Mouse (Mus musculus): Measurements from ENCODE around the gene Tut7. TPM values are rescaled to one million over a fixed set of nuclear protein-coding genes. Genes with fewer than 3 reads are reported as not detected.
"Not testable (repeated sequence)": the region's sequence is repeated elsewhere in the genome, so short reads cannot be mapped to it uniquely, and the experiment has no call there.

Tut7 gene
- total and polyA plus RNA-seq, 2 experiments from 2014 or later = 27.9 to 35.5 TPM

DNA sequence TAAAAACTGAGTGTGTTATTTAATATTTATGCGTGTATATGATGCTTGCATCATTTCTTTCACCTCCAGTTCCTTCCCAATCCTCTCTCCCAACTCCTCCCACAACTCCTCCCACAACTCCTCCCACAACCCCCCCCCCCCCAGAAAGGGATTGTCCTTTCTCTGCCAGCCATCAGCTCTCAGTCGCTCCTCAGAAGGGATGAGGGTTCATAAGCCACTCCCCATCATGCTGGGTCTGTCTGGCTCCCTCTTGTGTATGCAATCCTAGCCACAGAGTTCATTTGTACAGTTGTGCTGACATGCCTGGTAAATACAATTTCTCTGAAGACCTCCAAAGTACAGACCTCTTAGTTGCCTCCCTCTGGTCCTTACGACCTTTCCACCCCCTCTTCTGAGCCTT is 87.8 kb downstream of the Tut7 start:
- TF ChIP-seq CTCF (IDR thresholded peaks at IDR 0.05; ENCODE audit: low read depth) = peak; percentile 40
- ATAC-seq (peak; percentile 77), DNase-seq (ENCODE audit: low spot score) (peak; percentile 49)

GRCm38 (mm10) chr13:59734347-59734746 is 88.6 kb downstream of the Tut7 start:
- H3K9ac ChIP-seq (replicated peaks; ENCODE audit: low read length); H3K9me3 ChIP-seq (ENCODE audit: low read length); ATAC-seq; H3K4me3 ChIP-seq (ENCODE audit: low read length); H3K4me2 ChIP-seq (ENCODE audit: low read depth, low read length); H3K27ac ChIP-seq; H3K36me3 ChIP-seq (ENCODE audit: insufficient read depth, low read length); H3K27me3 ChIP-seq (ENCODE audit: insufficient read depth, low read length); H3K4me1 ChIP-seq (ENCODE audit: insufficient read depth, low read length); DNase-seq (ENCODE audit: low spot score): not testable (repeated sequence)
- 47% methylated on average over 6 of the region's 6 CpGs for WGBS

More for the DNA sequence above, 87.8 kb downstream of the Tut7 start:
- no peak overlapping the region for H3K9ac ChIP-seq (replicated peaks; ENCODE audit: low read length)
- no peak overlapping the region for H3K4me2 ChIP-seq (ENCODE audit: low read depth, low read length)
- no peaks in the 10 kb centered on the region for H3K36me3 ChIP-seq (ENCODE audit: insufficient read depth, low read length)
- H3K4me3 ChIP-seq (ENCODE audit: low read length) = no peak overlapping the region
- WGBS = 32% methylated on average over 3 of the region's 3 CpGs
- no peak overlapping the region for H3K27ac ChIP-seq
- H3K9me3 ChIP-seq (ENCODE audit: low read length) = no peaks in the 10 kb centered on the region
- no peaks in the 10 kb centered on the region for H3K27me3 ChIP-seq (ENCODE audit: insufficient read depth, low read length)
- H3K4me1 ChIP-seq (ENCODE audit: insufficient read depth, low read length) = no peaks in the 10 kb centered on the region

DNA sequence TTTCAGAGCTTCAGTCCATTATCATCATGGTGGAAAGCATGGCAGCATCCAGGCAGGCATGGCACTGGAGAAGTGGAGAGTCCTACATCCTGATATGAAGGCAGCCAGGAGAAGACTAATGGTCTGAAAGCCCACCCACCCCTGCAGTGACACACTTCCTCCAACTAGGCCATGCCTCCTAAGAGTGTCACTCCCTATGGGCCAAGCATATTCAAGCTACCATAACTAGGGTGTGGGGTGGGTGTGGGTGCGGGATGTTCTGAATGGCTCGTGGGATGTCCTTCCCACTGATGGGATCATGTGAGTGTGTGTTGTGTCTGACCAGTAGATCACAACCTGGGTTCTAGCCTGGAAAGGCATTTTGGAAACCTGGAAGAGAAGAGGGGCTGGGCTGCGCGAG is 89.0 kb downstream of the Tut7 start:
- H3K4me1 ChIP-seq (ENCODE audit: insufficient read depth, low read length) = no peaks in the 10 kb centered on the region
- no peaks in the 10 kb centered on the region for H3K27me3 ChIP-seq (ENCODE audit: insufficient read depth, low read length)
- no peak overlapping the region for H3K4me2 ChIP-seq (ENCODE audit: low read depth, low read length)
- H3K9me3 ChIP-seq (ENCODE audit: low read length) = no peaks in the 10 kb centered on the region
- 87% methylated on average over 2 of the region's 4 CpGs for WGBS
- TF ChIP-seq CTCF (IDR thresholded peaks at IDR 0.05; ENCODE audit: low read depth) = no peak
- ATAC-seq = no peak
- no peak overlapping the region for H3K4me3 ChIP-seq (ENCODE audit: low read length)
- H3K27ac ChIP-seq = no peak overlapping the region
- no peak overlapping the region for H3K9ac ChIP-seq (replicated peaks; ENCODE audit: low read length)
- no peaks in the 10 kb centered on the region for H3K36me3 ChIP-seq (ENCODE audit: insufficient read depth, low read length)
- no peak for DNase-seq (ENCODE audit: low spot score)

- Histone ChIP-seq H3K4me1 (ENCODE audit: insufficient read depth, low read length) (no peaks in the 10 kb centered on the region), H3K9ac (replicated peaks; ENCODE audit: low read length) (no peak within 1 kb of the TSS), H3K4me3 (ENCODE audit: low read length) (no peak within 1 kb of the TSS), H3K27me3 (ENCODE audit: insufficient read depth, low read length) (no peaks in the 10 kb centered on the region), H3K4me2 (ENCODE audit: low read depth, low read length) (no peak within 1 kb of the TSS), H3K9me3 (ENCODE audit: low read length) (no peaks in the 10 kb centered on the region), H3K36me3 (ENCODE audit: insufficient read depth, low read length) (no peaks in the 10 kb centered on the region), H3K27ac (no peak within 1 kb of the TSS)
- no peak for DNase-seq (ENCODE audit: low spot score)
- no peak for TF ChIP-seq CTCF (IDR thresholded peaks at IDR 0.05; ENCODE audit: low read depth)
- WGBS = 51% methylated on average over 7 of the region's 7 CpGs
- no peak for ATAC-seq
These were observed 91.3 kb downstream of the Tut7 start, which contains the start of gene Spata31d1d for GRCm38 (mm10) chr13:59731652-59732051. Spata31d1d (minus strand) TSS chr13:59731752.

- Histone ChIP-seq H3K36me3 (ENCODE audit: insufficient read depth, low read length) (no peaks in the 10 kb centered on the region), H3K9me3 (ENCODE audit: low read length) (no peaks in the 10 kb centered on the region), H3K4me3 (ENCODE audit: low read length) (no peak overlapping the region), H3K4me2 (ENCODE audit: low read depth, low read length) (no peak overlapping the region), H3K27ac (no peak overlapping the region), H3K27me3 (ENCODE audit: insufficient read depth, low read length) (no peaks in the 10 kb centered on the region), H3K4me1 (ENCODE audit: insufficient read depth, low read length) (no peaks in the 10 kb centered on the region), H3K9ac (replicated peaks; ENCODE audit: low read length) (no peak overlapping the region)
- peak; percentile 92 for ATAC-seq
- TF ChIP-seq CTCF (IDR thresholded peaks at IDR 0.05; ENCODE audit: low read depth) = peak; percentile 95
- peak; percentile 94 for DNase-seq (ENCODE audit: low spot score)
- WGBS = 19% methylated on average over 7 of the region's 7 CpGs
These were observed 94.4 kb downstream of the Tut7 start for GRCm38 (mm10) chr13:59728378-59729093.

- H3K27me3 ChIP-seq (ENCODE audit: insufficient read depth, low read length) = no peaks in the 10 kb centered on the region
- no peak for TF ChIP-seq CTCF (IDR thresholded peaks at IDR 0.05; ENCODE audit: low read depth)
- ATAC-seq (no peak), DNase-seq (ENCODE audit: low spot score) (no peak)
- no peak overlapping the region for H3K27ac ChIP-seq
- H3K4me3 ChIP-seq (ENCODE audit: low read length) = no peak overlapping the region
- H3K9me3 ChIP-seq (ENCODE audit: low read length) = no peaks in the 10 kb centered on the region
- H3K36me3 ChIP-seq (ENCODE audit: insufficient read depth, low read length) = no peaks in the 10 kb centered on the region
- no peaks in the 10 kb centered on the region for H3K4me1 ChIP-seq (ENCODE audit: insufficient read depth, low read length)
- peak overlapping the region; percentile 39 for H3K4me2 ChIP-seq (ENCODE audit: low read depth, low read length)
- WGBS = 37% methylated on average over 29 of the region's 29 CpGs
- H3K9ac ChIP-seq (replicated peaks; ENCODE audit: low read length) = no peak overlapping the region
These were observed 96.6 kb downstream of the Tut7 start for GRCm38 (mm10) chr13:59726139-59726867.

DNA sequence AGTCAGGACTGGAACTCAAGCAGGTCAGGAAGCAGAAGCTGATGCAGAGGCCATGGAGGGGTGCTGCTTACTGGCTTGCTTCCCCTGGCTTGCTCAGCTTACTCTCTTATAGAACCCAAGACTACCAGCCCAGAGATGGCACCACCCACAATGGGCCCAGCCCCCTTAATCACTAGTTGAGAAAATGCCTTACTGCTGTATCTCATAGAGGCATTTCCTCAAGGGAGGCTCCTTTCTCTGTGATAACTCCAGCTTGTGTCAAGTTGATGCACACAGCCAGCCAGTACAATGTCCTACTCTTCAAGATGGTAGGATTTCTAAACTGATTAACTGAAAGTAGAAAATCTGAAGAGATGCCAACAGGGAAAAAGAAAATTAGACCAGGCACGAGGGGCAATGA is 100.9 kb downstream of the Tut7 start:
- not testable (repeated sequence) for H3K27me3 ChIP-seq (ENCODE audit: insufficient read depth, low read length); H3K27ac ChIP-seq; DNase-seq (ENCODE audit: low spot score); H3K4me2 ChIP-seq (ENCODE audit: low read depth, low read length); H3K9ac ChIP-seq (replicated peaks; ENCODE audit: low read length); H3K4me1 ChIP-seq (ENCODE audit: insufficient read depth, low read length); H3K4me3 ChIP-seq (ENCODE audit: low read length); H3K36me3 ChIP-seq (ENCODE audit: insufficient read depth, low read length); H3K9me3 ChIP-seq (ENCODE audit: low read length); ATAC-seq
- WGBS = 79% methylated on average over 1 of the region's 1 CpGs

Other genes starting within 250 kb of the Tut7 start
- gene Agtpbp1, start 237.9 kb downstream of the Tut7 start, total RNA-seq (2014; rRNA removed) = 107 and 128 TPM in 2 replicates
- 65.6 and 72.1 TPM in 2 replicates for gene Agtpbp1, start 237.9 kb downstream of the Tut7 start, polyA plus RNA-seq (2015; fragmentation: Nextera tagmentation; extraction: Ambion mirVana)
- gene Naa35, start 237.9 kb downstream of the Tut7 start, total RNA-seq (2014; rRNA removed) = 98.5 and 99.9 TPM in 2 replicates
- gene Naa35, start 237.9 kb downstream of the Tut7 start, polyA plus RNA-seq (2015; fragmentation: Nextera tagmentation; extraction: Ambion mirVana) = 99.6 and 118 TPM in 2 replicates
- 16.8 and 17.9 TPM in 2 replicates for gene Golm1, start 147.3 kb downstream of the Tut7 start, total RNA-seq (2014; rRNA removed)
- gene Golm1, start 147.3 kb downstream of the Tut7 start, polyA plus RNA-seq (2015; fragmentation: Nextera tagmentation; extraction: Ambion mirVana) = 20.2 and 22.9 TPM in 2 replicates
- gene 4921517D22Rik, start 129.0 kb downstream of the Tut7 start, total RNA-seq (2014; rRNA removed) = not detected in 2 replicates
- gene 4921517D22Rik, start 129.0 kb downstream of the Tut7 start, polyA plus RNA-seq (2015; fragmentation: Nextera tagmentation; extraction: Ambion mirVana) = not detected in 2 replicates
- gene Spata31d1a, start 112.8 kb downstream of the Tut7 start, total RNA-seq (2014; rRNA removed) = not detected in 2 replicates
- 0.09 and 0.16 TPM in 2 replicates for gene Spata31d1a, start 112.8 kb downstream of the Tut7 start, polyA plus RNA-seq (2015; fragmentation: Nextera tagmentation; extraction: Ambion mirVana)
- gene Spata31d1b, start 110.9 kb downstream of the Tut7 start, total RNA-seq (2014; rRNA removed) = 0.21 TPM in 1 of 2 replicates, not detected in the other
- gene Spata31d1b, start 110.9 kb downstream of the Tut7 start, polyA plus RNA-seq (2015; fragmentation: Nextera tagmentation; extraction: Ambion mirVana) = not detected in 2 replicates
- not detected in 2 replicates for gene Spata31d1d, start 91.4 kb downstream of the Tut7 start, total RNA-seq (2014; rRNA removed)
- not detected in 2 replicates for gene Spata31d1d, start 91.4 kb downstream of the Tut7 start, polyA plus RNA-seq (2015; fragmentation: Nextera tagmentation; extraction: Ambion mirVana)
- 0.16 and 0.29 TPM in 2 replicates for gene 1700014D04Rik, start 76.4 kb downstream of the Tut7 start, total RNA-seq (2014; rRNA removed)
- gene 1700014D04Rik, start 76.4 kb downstream of the Tut7 start, polyA plus RNA-seq (2015; fragmentation: Nextera tagmentation; extraction: Ambion mirVana) = 0.18 and 0.24 TPM in 2 replicates
- 85.5 and 92.8 TPM in 2 replicates for gene Isca1, start 53.3 kb downstream of the Tut7 start, total RNA-seq (2014; rRNA removed)
- gene Isca1, start 53.3 kb downstream of the Tut7 start, polyA plus RNA-seq (2015; fragmentation: Nextera tagmentation; extraction: Ambion mirVana) = 167 TPM in 2 replicates
- gene Gm49354, start 40.9 kb downstream of the Tut7 start, total RNA-seq (2014; rRNA removed) = not detected in 2 replicates
- gene Gm49354, start 40.9 kb downstream of the Tut7 start, polyA plus RNA-seq (2015; fragmentation: Nextera tagmentation; extraction: Ambion mirVana) = not detected in 2 replicates